Mouse (Mus musculus) layer of hippocampus, adult 8-10 months (tissue): ENCODE measurements around the gene Bmp2k. TPM values are rescaled to one million over a fixed set of nuclear protein-coding genes. Genes with fewer than 3 reads are reported as not detected.
"Not testable (repeated sequence)": the region's sequence is repeated elsewhere in the genome, so short reads cannot be mapped to it uniquely, and the experiment has no call there.

Experiments used
- DNase-seq, 2 experiments: peaks; one replicate each; pipeline ENCODE4 v3.0.0; 2022; ENCODE audit warnings: low spot score in 2 of 2
- total RNA-seq, 4 experiments: library from RNA; stranded (reverse); gene quantifications; 2 replicates each; pipeline ENCODE4 v1.2.4; 2022

Gene Bmp2k
- total RNA-seq, 4 experiments from 2014 or later = 13.3 to 24.0 (median 19.2) TPM

GRCm38 (mm10) chr5:97001153-97001552 lies 3.7 kb downstream of the Bmp2k start:
- no peak for DNase-seq

- DNase-seq = no peak
Measured at GRCm38 (mm10) chr5:97001571-97001970, 4.1 kb downstream of the Bmp2k start.

GRCm38 (mm10) chr5:97002336-97002735 lies 4.8 kb downstream of the Bmp2k start:
- DNase-seq = no peak

GRCm38 (mm10) chr5:97002937-97003336 lies 5.4 kb downstream of the Bmp2k start:
- DNase-seq = no peak

- no peak for DNase-seq
Measured at GRCm38 (mm10) chr5:97004178-97005030, 6.9 kb downstream of the Bmp2k start.

- no peak for DNase-seq
Measured at GRCm38 (mm10) chr5:97005891-97006290, 8.4 kb downstream of the Bmp2k start.

GRCm38 (mm10) chr5:97006929-97007328 lies 9.4 kb downstream of the Bmp2k start:
- DNase-seq = no peak

- DNase-seq = no peak
Measured at GRCm38 (mm10) chr5:97007496-97007895, 10.0 kb downstream of the Bmp2k start.

GRCm38 (mm10) chr5:97009140-97009539 lies 11.7 kb downstream of the Bmp2k start:
- DNase-seq = not testable (repeated sequence)

DNA sequence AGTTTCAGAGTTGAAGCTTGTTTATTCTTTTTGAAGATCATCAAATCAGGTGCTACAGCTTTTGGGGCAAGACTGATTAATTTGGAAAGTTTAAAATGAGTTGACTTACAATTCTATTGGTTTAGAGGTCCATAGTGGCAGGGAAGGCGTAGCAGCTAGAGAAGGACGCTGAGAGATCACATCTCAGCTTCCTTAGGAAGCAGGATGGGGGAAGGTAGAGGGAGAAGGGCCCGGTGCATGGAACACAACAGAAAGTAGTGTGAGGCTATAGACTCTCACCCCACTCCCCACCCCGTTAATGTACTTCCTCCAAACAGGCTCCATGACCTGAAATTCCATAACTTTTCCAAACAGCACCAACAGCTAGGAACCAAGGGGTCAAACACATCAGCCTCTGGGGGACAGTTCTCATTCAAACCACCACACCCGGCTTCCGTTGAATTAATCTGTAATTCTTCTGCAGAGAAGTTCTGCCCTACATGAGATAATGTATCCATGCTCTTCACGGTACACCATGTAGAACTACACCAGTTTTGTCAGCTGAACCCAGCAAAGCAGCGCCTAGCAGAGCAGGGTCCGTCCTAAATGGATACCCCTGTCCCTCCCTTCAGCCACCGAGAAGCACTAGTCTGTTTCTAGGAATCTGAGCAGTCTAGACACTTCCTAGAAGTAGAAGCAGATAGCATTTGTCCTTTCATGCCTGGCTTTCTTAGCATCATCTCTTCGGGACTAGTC lies 12.3 kb downstream of the Bmp2k start:
- no peak for DNase-seq

- DNase-seq = no peak
Measured at GRCm38 (mm10) chr5:97015781-97016508, 18.5 kb downstream of the Bmp2k start.

DNA sequence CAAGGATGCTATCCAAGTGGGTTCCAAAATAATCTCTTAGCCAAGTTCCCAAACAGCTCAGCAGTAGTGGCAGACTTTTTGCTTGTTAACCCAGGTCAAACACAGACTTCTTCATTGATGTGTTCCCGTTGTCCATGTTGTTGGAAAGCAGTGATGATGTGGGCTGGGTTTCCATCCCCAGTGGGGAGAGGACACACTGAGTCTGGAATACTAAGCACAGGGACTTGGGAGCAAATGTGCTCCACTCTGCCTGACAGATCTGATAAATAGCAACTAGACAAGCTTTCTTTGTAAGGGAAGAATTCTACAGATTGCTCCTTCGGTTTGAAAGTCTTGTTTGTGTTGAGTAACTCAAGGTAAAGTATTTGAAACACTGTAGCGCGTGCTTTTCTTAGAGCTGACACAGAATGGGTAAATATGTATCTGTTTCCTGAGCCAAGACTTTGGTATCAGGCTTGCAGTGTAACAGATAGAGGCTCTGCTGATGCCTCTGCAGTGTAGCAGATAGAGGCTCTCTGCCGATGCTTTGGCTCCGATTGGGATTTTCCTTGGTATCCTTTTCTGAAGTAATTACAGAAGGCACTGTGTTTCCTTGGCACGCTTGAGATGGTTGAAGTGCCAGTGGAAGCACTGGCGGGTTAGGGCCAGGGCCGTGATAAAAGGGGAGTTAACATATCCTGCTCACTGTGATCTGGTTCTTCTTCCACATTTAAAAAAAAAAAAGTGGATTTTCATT lies 19.5 kb downstream of the Bmp2k start:
- no peak for DNase-seq

DNA sequence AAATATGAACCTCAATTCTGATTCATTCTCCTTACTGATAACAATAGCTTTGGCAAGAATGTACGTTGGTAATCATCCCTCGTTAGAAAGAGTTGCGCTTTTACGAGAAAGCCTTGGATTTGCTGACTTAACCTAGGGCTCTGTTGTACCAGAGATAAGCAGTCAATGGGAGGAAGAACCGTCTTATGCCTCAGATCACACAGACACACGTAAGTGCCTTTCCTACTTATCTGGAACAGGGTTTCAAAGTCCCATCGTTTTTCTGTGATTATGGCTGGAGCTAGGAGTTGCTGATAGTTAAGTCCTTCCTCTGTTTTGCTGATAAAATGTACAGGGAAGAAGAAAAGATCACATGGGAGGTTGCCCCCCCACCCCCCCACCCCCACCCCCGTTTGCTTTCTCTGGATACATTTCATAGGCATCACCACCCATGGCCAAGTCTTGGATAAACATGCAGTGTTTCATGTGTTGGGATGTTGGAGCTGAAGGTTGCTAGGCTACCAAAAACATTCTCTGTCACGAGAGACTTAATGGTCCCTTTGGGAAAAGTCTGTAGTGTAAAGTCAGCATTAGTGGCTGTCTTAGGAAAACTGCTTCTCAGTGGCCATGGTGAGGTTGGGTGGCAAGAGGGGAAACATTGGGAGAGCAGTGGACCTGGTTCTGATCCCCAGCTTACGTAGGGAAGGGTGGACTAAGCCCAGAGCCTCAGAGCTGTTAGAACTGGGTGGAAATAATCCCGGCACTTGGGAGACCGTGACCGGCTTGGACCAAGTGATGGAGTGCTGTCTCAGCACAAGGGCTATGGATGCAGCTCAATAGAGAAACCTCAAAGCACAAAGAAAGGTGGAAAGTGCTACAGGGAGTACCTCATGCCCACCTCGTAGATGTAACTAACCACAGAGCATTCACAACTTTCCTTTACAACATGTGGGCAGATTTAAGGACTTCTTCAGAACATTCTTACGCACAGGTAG lies 25.1 kb downstream of the Bmp2k start:
- DNase-seq = no peak

DNA sequence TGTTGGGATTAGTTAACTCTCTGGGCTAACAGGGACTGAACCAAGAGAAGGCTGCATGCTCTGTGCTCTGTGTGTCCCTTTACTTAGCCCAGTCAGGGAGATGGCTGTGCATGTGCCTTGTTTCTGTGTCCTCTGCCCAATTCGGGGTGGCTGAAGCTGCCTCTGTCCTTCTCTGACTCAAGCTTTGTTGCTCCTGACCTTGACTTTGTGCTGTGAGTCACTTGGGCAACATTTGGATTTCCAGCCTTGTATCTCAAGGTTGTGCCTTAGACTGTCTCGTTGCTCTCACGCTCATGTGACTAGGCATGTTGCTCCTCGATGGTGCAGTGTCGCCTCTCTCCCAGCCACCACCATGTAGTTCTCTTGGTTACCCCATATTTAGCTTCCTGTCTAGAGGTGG lies 27.3 kb downstream of the Bmp2k start:
- no peak for DNase-seq

DNA sequence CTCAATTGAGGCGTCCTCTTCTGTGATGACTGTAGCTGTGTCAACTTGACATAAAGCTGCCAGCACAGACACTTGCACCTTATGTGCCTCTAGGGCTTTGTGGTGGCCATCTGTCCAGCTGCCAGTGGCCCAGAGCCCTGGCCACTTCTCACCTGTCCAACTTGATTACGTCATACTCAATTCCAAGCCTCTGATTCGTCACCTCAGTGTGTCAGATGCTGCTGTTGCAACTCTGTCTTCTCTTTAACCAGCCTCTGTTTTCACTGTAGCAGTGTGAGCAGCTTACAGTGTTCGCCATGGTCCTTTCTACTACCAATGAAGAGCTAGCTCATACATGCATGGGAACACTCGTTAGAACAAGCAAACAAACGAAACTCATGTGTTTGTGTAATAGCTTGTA lies 28.2 kb downstream of the Bmp2k start:
- DNase-seq = no peak

GRCm38 (mm10) chr5:97028004-97028403 lies 30.5 kb downstream of the Bmp2k start:
- no peak for DNase-seq

DNA sequence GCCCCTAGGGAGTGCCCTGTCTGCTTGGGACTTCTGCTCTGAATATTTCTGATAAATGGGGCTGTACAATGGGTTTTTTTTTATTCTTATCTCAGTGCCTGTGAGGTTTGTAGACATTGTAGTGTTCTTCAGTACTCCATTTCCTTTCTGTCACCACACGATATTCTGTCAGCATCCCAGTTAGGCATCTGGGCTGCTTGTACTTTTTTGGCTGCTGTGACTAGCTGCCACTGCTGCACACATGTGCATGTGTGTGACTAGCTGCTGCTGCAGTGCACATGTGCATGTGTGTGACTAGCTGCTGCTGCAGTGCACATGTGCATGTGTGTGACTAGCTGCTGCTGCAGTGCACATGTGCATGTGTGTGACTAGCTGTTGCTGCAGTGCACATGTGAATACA lies 31.4 kb downstream of the Bmp2k start:
- not testable (repeated sequence) for DNase-seq

GRCm38 (mm10) chr5:97031771-97032170 lies 34.3 kb downstream of the Bmp2k start:
- DNase-seq = no peak

GRCm38 (mm10) chr5:97045260-97045659 lies 47.8 kb downstream of the Bmp2k start:
- no peak for DNase-seq

- no peak for DNase-seq
Measured at GRCm38 (mm10) chr5:97046680-97047079, 49.2 kb downstream of the Bmp2k start.
